Mouse (Mus musculus) Patski (cell line): ENCODE measurements around the gene Tmem86b. TPM values are rescaled to one million over a fixed set of nuclear protein-coding genes. Genes with fewer than 3 reads are reported as not detected.

Source experiments
- ATAC-seq: fragments of 100-300 bp; one replicate; pipeline ENCODE4 v1.8.0; 2021
- CTCF ChIA-PET: fragments of 350-600 bp; sonication (Branson Sonifier 250); formaldehyde crosslinking; loops from one replicate; lab custom pipeline; 2022; ENCODE audit warnings: inconsistent platforms; lab: Charles Lee
- POLR2A ChIA-PET: fragments of 350-600 bp; sonication (Branson Sonifier 250); formaldehyde crosslinking; loops from one replicate; lab custom pipeline; 2022; ENCODE audit warnings: antibody characterized with exemption, inconsistent platforms; lab: Charles Lee
- DNase-seq: peaks from one replicate; pipeline ENCODE4 v3.0.0-alpha.2; 2011; ENCODE audit warnings: low read depth, low spot score
- H3K27me3 ChIP-seq: fragments of 371-371 bp; one replicate; pipeline ENCODE4 v1.5.1; 2021
- CTCF ChIP-seq: fragments of 100-300 bp; IDR thresholded peaks from one replicate; pipeline ENCODE4 v1.5.1; 2021
- in situ Hi-C: fragments of 300-500 bp; cut with MboI; formaldehyde crosslinking; loops from 3 replicates; pipeline ENCODE4 v1.11.1; 2018; ENCODE audit warnings: low pct_unique_long_range_greater_than_20kb, mixed read lengths
- polyA plus RNA-seq: library from polyadenylated mRNA; unstranded; gene quantifications from one replicate; pipeline ENCODE4 v1.2.3, GENCODE M21; 2021

Gene Tmem86b
- polyA plus RNA-seq, 1 experiment from 2014 or later, result 2.6 TPM

GRCm38 (mm10) chr7:4658912-4659551, 27.8 kb upstream of the Tmem86b start, which contains the start of gene Ppp6r1:
Gene Ppp6r1, minus strand, starts transcription at chr7:4659019.
- peak; percentile 89 for ATAC-seq
- in situ Hi-C loops, result no loop called here
- ChIA-PET POLR2A (interaction anchor here (1.5 kb wide), 1 partner anchor 25 kb away, joined by 5 read pairs; the partner anchor contains the start of gene Hspbp1), CTCF (interaction anchor here (0.9 kb wide), 1 partner anchor 146 kb away, joined by 3 read pairs; no protein-coding TSS in a partner anchor)
- DNase-seq, result peak; percentile 85
- no peak for TF ChIP-seq CTCF
- H3K27me3 ChIP-seq, result no peaks in the 10 kb centered on the region

- ChIA-PET CTCF (interaction anchor here (0.9 kb wide), 1 partner anchor 145 kb away, joined by 3 read pairs; no protein-coding TSS in a partner anchor), POLR2A (interaction anchor here (1.5 kb wide), 1 partner anchor 26 kb away, joined by 5 read pairs; the partner anchor contains the start of gene Hspbp1)
- H3K27me3 ChIP-seq, result no peaks in the 10 kb centered on the region
- TF ChIP-seq CTCF, result no peak
- peak; percentile 8 for ATAC-seq
- in situ Hi-C loops, result no loop called here
- DNase-seq, result no peak
Measured at GRCm38 (mm10) chr7:4658128-4658907, 27.1 kb upstream of the Tmem86b start.

GRCm38 (mm10) chr7:4657521-4658127, 26.4 kb upstream of the Tmem86b start:
- no peak for DNase-seq
- no peak for TF ChIP-seq CTCF
- ChIA-PET CTCF (no interaction called here), POLR2A (no interaction called here)
- in situ Hi-C loops, result no loop called here
- no peak for ATAC-seq
- H3K27me3 ChIP-seq, result no peaks in the 10 kb centered on the region

- in situ Hi-C loops, result no loop called here
- CTCF ChIA-PET, result no interaction called here
- ATAC-seq, result no peak
- POLR2A ChIA-PET, result interaction anchor here (0.8 kb wide), 1 partner anchor 9 kb away, joined by 4 read pairs; no protein-coding TSS in a partner anchor
- no peak for TF ChIP-seq CTCF
- no peak for DNase-seq
- no peaks in the 10 kb centered on the region for H3K27me3 ChIP-seq
Measured at GRCm38 (mm10) chr7:4656818-4657217, 25.6 kb upstream of the Tmem86b start.

- ATAC-seq (no peak), DNase-seq (no peak)
- ChIA-PET CTCF (no interaction called here), POLR2A (no interaction called here)
- no peaks in the 10 kb centered on the region for H3K27me3 ChIP-seq
- in situ Hi-C loops, result no loop called here
- TF ChIP-seq CTCF, result no peak
Measured at GRCm38 (mm10) chr7:4655916-4656315, 24.7 kb upstream of the Tmem86b start.

GRCm38 (mm10) chr7:4655393-4655792, 24.2 kb upstream of the Tmem86b start:
- ChIA-PET POLR2A (no interaction called here), CTCF (no interaction called here)
- ATAC-seq (no peak), DNase-seq (no peak)
- in situ Hi-C loops, result no loop called here
- H3K27me3 ChIP-seq, result no peaks in the 10 kb centered on the region
- TF ChIP-seq CTCF, result no peak

GRCm38 (mm10) chr7:4654221-4654620, 23.0 kb upstream of the Tmem86b start:
- no peaks in the 10 kb centered on the region for H3K27me3 ChIP-seq
- in situ Hi-C loops, result no loop called here
- TF ChIP-seq CTCF, result no peak
- ChIA-PET POLR2A (no interaction called here), CTCF (no interaction called here)
- DNase-seq (no peak), ATAC-seq (no peak)

GRCm38 (mm10) chr7:4653780-4654179, 22.6 kb upstream of the Tmem86b start:
- H3K27me3 ChIP-seq, result no peaks in the 10 kb centered on the region
- POLR2A ChIA-PET, result no interaction called here
- TF ChIP-seq CTCF, result no peak
- DNase-seq, result no peak
- no peak for ATAC-seq
- CTCF ChIA-PET, result no interaction called here
- in situ Hi-C loops, result no loop called here

GRCm38 (mm10) chr7:4653351-4653750, 22.1 kb upstream of the Tmem86b start:
- H3K27me3 ChIP-seq, result no peaks in the 10 kb centered on the region
- DNase-seq (no peak), ATAC-seq (no peak)
- in situ Hi-C loops, result no loop called here
- ChIA-PET CTCF (no interaction called here), POLR2A (no interaction called here)
- TF ChIP-seq CTCF, result no peak

- ATAC-seq, result no peak
- in situ Hi-C loops, result no loop called here
- no peak for DNase-seq
- POLR2A ChIA-PET, result no interaction called here
- no peaks in the 10 kb centered on the region for H3K27me3 ChIP-seq
- no peak for TF ChIP-seq CTCF
- CTCF ChIA-PET, result interaction anchor here (1.2 kb wide), 1 partner anchor 11 kb away, joined by 3 read pairs; no protein-coding TSS in a partner anchor
Measured at GRCm38 (mm10) chr7:4652726-4653125, 21.5 kb upstream of the Tmem86b start.
